Comparison of ENCODE assay signal across 8 mouse cellular contexts in genomic region chr17:84480464-84481355, GRCm38 (mm10). TPM values are rescaled to one million over a fixed set of nuclear protein-coding genes. Genes with fewer than 3 reads are reported as not detected.
DNase-seq lines count a peak whose midpoint lies in the region; ATAC-seq lines count a peak whose summit lies in the region.

No protein-coding gene starts in this region.

- H3K27ac ChIP-seq in hindbrain, embryonic 15.5 days (replicated peaks), result no peak overlapping the region
- H3K27ac ChIP-seq in midbrain, embryonic 12.5 days (replicated peaks), result no peak overlapping the region

- no peak overlapping the region for H3K9ac ChIP-seq in hindbrain, embryonic 15.5 days
- H3K9ac ChIP-seq in midbrain, embryonic 12.5 days (replicated peaks), result no peak overlapping the region

- H3K4me3 ChIP-seq in hindbrain, embryonic 15.5 days, result no peak overlapping the region
- no peak overlapping the region for H3K4me3 ChIP-seq in midbrain, embryonic 12.5 days

- no peaks in the 10 kb centered on the region for H3K9me3 ChIP-seq in hindbrain, embryonic 15.5 days
- no peaks in the 10 kb centered on the region for H3K9me3 ChIP-seq in midbrain, embryonic 12.5 days

- H3K36me3 ChIP-seq in hindbrain, embryonic 15.5 days, result no peaks in the 10 kb centered on the region
- no peaks in the 10 kb centered on the region for H3K36me3 ChIP-seq in midbrain, embryonic 12.5 days

- WGBS in hindbrain, embryonic 15.5 days, result 38% methylated on average over 15 of the region's 15 CpGs
- 38% methylated on average over 15 of the region's 15 CpGs for WGBS in midbrain, embryonic 12.5 days

- ATAC-seq in hindbrain, embryonic 15.5 days (ENCODE audit: low FRiP score, low read depth), result peak; percentile 23; the same call in 1 of the 2 replicates
- peak; percentile 30; the same call in 1 of the 2 replicates for ATAC-seq in midbrain, embryonic 12.5 days (ENCODE audit: low FRiP score, low read depth)

- no peak overlapping the region for H3K4me2 ChIP-seq in hindbrain, embryonic 15.5 days
- no peak overlapping the region for H3K4me2 ChIP-seq in midbrain, embryonic 12.5 days (replicated peaks)

- DNase-seq in cerebellum, postnatal 14 days, result peak; percentile 56 to 60
- no peak for DNase-seq in cerebellum, adult 9-10 months
- DNase-seq in 3T3-L1 (ENCODE audit: low read depth, low spot score), result peak; percentile 53
- peak; percentile 16 for DNase-seq in adrenal gland, postnatal 25 days
- no peak for DNase-seq in T-cell, adult 2 months (ENCODE audit: low spot score)
- no peak for DNase-seq in spleen, postnatal 10 days (ENCODE audit: low spot score in 2 of 2)

- no peaks in the 10 kb centered on the region for H3K27me3 ChIP-seq in hindbrain, embryonic 15.5 days
- no peaks in the 10 kb centered on the region for H3K27me3 ChIP-seq in midbrain, embryonic 12.5 days

- no peaks in the 10 kb centered on the region for H3K4me1 ChIP-seq in hindbrain, embryonic 15.5 days (replicated peaks)
- H3K4me1 ChIP-seq in midbrain, embryonic 12.5 days, result peaks cover 7% of the 10 kb centered on the region; the same call in 1 of the 2 replicates

RNA-seq across cellular contexts. Expression of gene Thada, which starts 14.7 kb away (rescaled TPM):
- 22.1 and 24.1 TPM in 2 replicates for total RNA-seq in adrenal gland, postnatal 25 days (2021)
- polyA plus RNA-seq in hindbrain, embryonic 15.5 days (2015; fragmentation: Nextera tagmentation; extraction: Ambion mirVana), result 6.5 and 6.6 TPM in 2 replicates
- 11.5 and 11.8 TPM in 2 replicates for polyA plus RNA-seq in midbrain, embryonic 12.5 days (2016; fragmentation: Nextera tagmentation; extraction: Ambion mirVana)

RNA-seq across cellular contexts. Expression of gene Plekhh2, which starts 31.0 kb away (rescaled TPM):
- total RNA-seq in adrenal gland, postnatal 25 days (2021), result 7.4 TPM in 2 replicates
- 2.1 and 2.3 TPM in 2 replicates for polyA plus RNA-seq in hindbrain, embryonic 15.5 days (2015; fragmentation: Nextera tagmentation; extraction: Ambion mirVana)
- 2.8 and 3.2 TPM in 2 replicates for polyA plus RNA-seq in midbrain, embryonic 12.5 days (2016; fragmentation: Nextera tagmentation; extraction: Ambion mirVana)

Comparison
In these comparisons a context has a peak if more than half of its experiments do, and no peak if none do; other contexts are left out.
1. DNase-seq: peak in cerebellum, postnatal 14 days (2 of 2), 3T3-L1 (single experiment) and adrenal gland, postnatal 25 days (single experiment); none in cerebellum, adult 9-10 months (single experiment), T-cell, adult 2 months (single experiment) and spleen, postnatal 10 days (0 of 2).